Mouse (Mus musculus): ENCODE measurements around the gene Bmp8a. TPM values are rescaled to one million over a fixed set of nuclear protein-coding genes. Genes with fewer than 3 reads are reported as not detected.
"Not testable (repeated sequence)": the region's sequence is repeated elsewhere in the genome, so short reads cannot be mapped to it uniquely, and the experiment has no call there.

Gene Bmp8a
- polyA plus RNA-seq, 1 experiment from 2014 or later, result 0.51 TPM

DNA sequence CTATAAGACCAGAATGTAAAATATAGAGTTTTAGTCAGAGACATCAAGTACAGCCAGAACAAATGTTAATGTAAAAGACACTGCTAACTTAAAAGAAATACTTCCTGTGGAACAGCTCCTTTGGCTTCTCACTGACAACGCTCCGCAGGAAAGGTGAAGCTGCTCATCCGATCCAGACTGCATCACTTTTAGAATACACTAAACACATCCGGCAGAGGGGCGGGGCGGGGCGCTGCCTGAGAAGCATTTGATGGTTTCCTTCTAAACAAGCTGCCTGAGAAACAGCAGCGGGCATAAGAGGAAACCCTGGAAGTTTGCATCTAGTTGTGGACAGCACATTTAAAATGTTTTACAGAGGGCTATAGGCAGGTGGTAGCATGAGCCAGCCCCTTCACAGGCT lies 12.9 kb upstream of the Bmp8a start:
- WGBS, result 91% methylated on average over 8 of the region's 8 CpGs

GRCm38 (mm10) chr4:123353271-123353877 lies 10.3 kb upstream of the Bmp8a start:
- peaks cover 94% of the 10 kb centered on the region for H3K36me3 ChIP-seq
- H3K4me3 ChIP-seq (replicated peaks), result no peak overlapping the region
- WGBS, result 86% methylated on average over 10 of the region's 10 CpGs
- H3K27me3 ChIP-seq, result no peaks in the 10 kb centered on the region
- no peak for ATAC-seq (ENCODE audit: insufficient number of reproducible peaks, insufficient read depth, low FRiP score, low TSS enrichment, low read depth)
- H3K9ac ChIP-seq (replicated peaks), result no peak overlapping the region
- H3K9me3 ChIP-seq, result no peaks in the 10 kb centered on the region
- H3K4me1 ChIP-seq (replicated peaks), result no peaks in the 10 kb centered on the region
- no peak overlapping the region; the same call in 1 of the 2 replicates for H3K27ac ChIP-seq
- no peak overlapping the region for H3K4me2 ChIP-seq

More for the DNA sequence above, 12.9 kb upstream of the Bmp8a start:
- Histone ChIP-seq H3K4me2 (no peak overlapping the region), H3K27ac (no peak overlapping the region), H3K27me3 (no peaks in the 10 kb centered on the region), H3K9ac (replicated peaks) (no peak overlapping the region), H3K4me1 (replicated peaks) (no peaks in the 10 kb centered on the region), H3K36me3 (peaks cover 90% of the 10 kb centered on the region), H3K4me3 (replicated peaks) (no peak overlapping the region), H3K9me3 (no peaks in the 10 kb centered on the region)
- no peak for ATAC-seq (ENCODE audit: insufficient number of reproducible peaks, insufficient read depth, low FRiP score, low TSS enrichment, low read depth)

- H3K9me3 ChIP-seq, result no peaks in the 10 kb centered on the region
- no peak overlapping the region for H3K27ac ChIP-seq
- peak overlapping the region; percentile 53 for H3K4me3 ChIP-seq (replicated peaks)
- H3K4me2 ChIP-seq, result peak overlapping the region; percentile 88
- H3K27me3 ChIP-seq, result peaks cover 55% of the 10 kb centered on the region
- peaks cover 3% of the 10 kb centered on the region; the same call in 1 of the 2 replicates for H3K36me3 ChIP-seq
- 4% methylated on average over 6 of the region's 6 CpGs for WGBS
- H3K4me1 ChIP-seq (replicated peaks), result peaks cover 15% of the 10 kb centered on the region
- no peak for ATAC-seq (ENCODE audit: insufficient number of reproducible peaks, insufficient read depth, low FRiP score, low TSS enrichment, low read depth)
- H3K9ac ChIP-seq (replicated peaks), result peak overlapping the region; percentile 45; the same call in 1 of the 2 replicates
These were observed 378 bp upstream of the Bmp8a start for GRCm38 (mm10) chr4:123343471-123343789.

GRCm38 (mm10) chr4:123342091-123342641 lies 886 bp downstream of the Bmp8a start:
- 3% methylated on average over 43 of the region's 43 CpGs for WGBS
- Histone ChIP-seq H3K9me3 (no peaks in the 10 kb centered on the region), H3K4me2 (peak overlapping the region; percentile 88), H3K27ac (no peak overlapping the region), H3K4me1 (replicated peaks) (peaks cover 15% of the 10 kb centered on the region), H3K4me3 (replicated peaks) (peak overlapping the region; percentile 53), H3K36me3 (no peaks in the 10 kb centered on the region), H3K27me3 (peaks cover 61% of the 10 kb centered on the region), H3K9ac (replicated peaks) (peak overlapping the region; percentile 14; the same call in 1 of the 2 replicates)
- peak; percentile 16; the same call in 1 of the 2 replicates for ATAC-seq (ENCODE audit: insufficient number of reproducible peaks, insufficient read depth, low FRiP score, low TSS enrichment, low read depth)

GRCm38 (mm10) chr4:123340232-123340631 lies 2.8 kb downstream of the Bmp8a start:
- Histone ChIP-seq H3K27ac (no peak overlapping the region), H3K4me2 (no peak overlapping the region), H3K4me3 (replicated peaks) (no peak overlapping the region), H3K4me1 (replicated peaks) (peaks cover 22% of the 10 kb centered on the region), H3K36me3 (no peaks in the 10 kb centered on the region), H3K27me3 (peaks cover 72% of the 10 kb centered on the region), H3K9me3 (no peaks in the 10 kb centered on the region), H3K9ac (replicated peaks) (no peak overlapping the region)
- no peak for ATAC-seq (ENCODE audit: insufficient number of reproducible peaks, insufficient read depth, low FRiP score, low TSS enrichment, low read depth)
- WGBS, result 69% methylated on average over 5 of the region's 5 CpGs

- H3K9me3 ChIP-seq, result peaks cover 4% of the 10 kb centered on the region; the same call in 1 of the 2 replicates
- no peak overlapping the region for H3K27ac ChIP-seq
- H3K4me2 ChIP-seq, result no peak overlapping the region
- no peak overlapping the region for H3K4me3 ChIP-seq (replicated peaks)
- H3K27me3 ChIP-seq, result peaks cover 51% of the 10 kb centered on the region
- WGBS, result 71% methylated on average over 4 of the region's 4 CpGs
- ATAC-seq (ENCODE audit: insufficient number of reproducible peaks, insufficient read depth, low FRiP score, low TSS enrichment, low read depth), result no peak
- H3K36me3 ChIP-seq, result no peaks in the 10 kb centered on the region
- no peak overlapping the region for H3K9ac ChIP-seq (replicated peaks)
- H3K4me1 ChIP-seq (replicated peaks), result peaks cover 17% of the 10 kb centered on the region
These were observed 5.4 kb downstream of the Bmp8a start for GRCm38 (mm10) chr4:123337693-123338092.

DNA sequence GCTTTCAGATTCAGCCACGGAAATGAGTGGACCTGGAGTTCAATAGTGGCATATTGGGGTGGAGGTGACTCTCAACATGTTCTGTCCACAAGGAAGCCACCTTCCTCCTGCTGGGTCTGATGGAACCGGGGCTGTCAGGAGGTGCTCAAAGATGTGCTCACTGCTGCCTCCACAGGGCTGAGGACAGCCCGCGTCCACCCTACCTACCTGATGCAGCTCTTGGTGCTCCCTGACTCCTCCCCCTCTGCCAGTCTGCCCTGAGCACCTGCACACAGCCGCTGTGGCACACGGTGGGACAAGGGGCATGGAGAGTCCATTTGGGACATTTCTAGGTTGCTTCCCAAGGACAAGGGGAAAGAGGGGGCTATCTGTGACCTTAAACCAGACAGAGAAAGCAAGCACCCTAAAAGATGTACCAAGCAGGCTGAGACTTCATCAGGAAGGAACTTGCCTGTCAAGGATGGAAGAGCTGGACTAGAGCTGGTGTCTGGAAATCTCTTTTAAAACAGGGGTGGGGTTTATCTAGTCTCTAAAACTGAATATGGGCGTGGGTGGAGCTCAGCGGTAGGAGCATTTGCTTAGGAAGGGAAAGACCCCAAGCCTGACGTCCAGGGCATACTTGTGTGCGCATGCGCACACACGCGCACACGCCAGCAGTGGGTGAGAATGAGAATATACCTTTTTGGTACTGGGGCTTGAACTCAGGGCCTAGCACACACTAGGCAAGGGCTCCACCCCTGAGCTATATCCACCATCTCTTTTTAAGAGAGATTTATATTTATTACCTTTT lies 7.1 kb downstream of the Bmp8a start:
- ATAC-seq (ENCODE audit: insufficient number of reproducible peaks, insufficient read depth, low FRiP score, low TSS enrichment, low read depth), result no peak
- Histone ChIP-seq H3K27me3 (peaks cover 34% of the 10 kb centered on the region), H3K4me2 (no peak overlapping the region), H3K4me1 (replicated peaks) (peaks cover 10% of the 10 kb centered on the region), H3K4me3 (replicated peaks) (no peak overlapping the region), H3K36me3 (no peaks in the 10 kb centered on the region), H3K9ac (replicated peaks) (no peak overlapping the region; the same call in 1 of the 2 replicates), H3K27ac (no peak overlapping the region), H3K9me3 (peaks cover 10% of the 10 kb centered on the region; the same call in 1 of the 2 replicates)
- WGBS, result 70% methylated on average over 14 of the region's 14 CpGs

- not testable (repeated sequence) for H3K27ac ChIP-seq; H3K9ac ChIP-seq (replicated peaks); H3K4me3 ChIP-seq (replicated peaks); H3K4me1 ChIP-seq (replicated peaks); H3K36me3 ChIP-seq; ATAC-seq (ENCODE audit: insufficient number of reproducible peaks, insufficient read depth, low FRiP score, low TSS enrichment, low read depth); H3K4me2 ChIP-seq
- WGBS, result 51% methylated on average over 10 of the region's 10 CpGs
- Histone ChIP-seq H3K9me3 (peaks cover 10% of the 10 kb centered on the region; the same call in 1 of the 2 replicates), H3K27me3 (peaks cover 26% of the 10 kb centered on the region)
These were observed 7.8 kb downstream of the Bmp8a start for GRCm38 (mm10) chr4:123335244-123335643.

DNA sequence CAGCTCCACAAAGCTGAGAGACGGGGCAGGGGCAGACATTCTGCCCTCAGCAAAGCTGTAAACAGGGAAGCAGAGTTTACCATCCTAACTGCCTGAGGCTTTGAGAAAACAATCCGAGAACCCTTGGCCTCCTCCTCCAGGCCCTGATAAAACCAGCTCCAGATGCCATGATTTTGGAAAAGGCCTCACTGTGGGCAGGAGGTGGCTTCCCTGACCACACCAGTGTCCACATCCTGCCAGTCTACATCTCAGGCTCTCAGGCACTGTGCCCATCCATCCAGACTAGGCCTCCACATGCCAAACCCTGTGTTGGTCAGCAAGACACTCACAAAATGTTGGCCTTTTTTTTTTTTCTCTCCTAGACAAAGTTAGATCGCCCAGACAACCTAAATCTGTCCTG lies 8.9 kb downstream of the Bmp8a start:
- H3K9ac ChIP-seq (replicated peaks), result no peak overlapping the region
- H3K36me3 ChIP-seq, result no peaks in the 10 kb centered on the region
- H3K4me1 ChIP-seq (replicated peaks), result peaks cover 10% of the 10 kb centered on the region
- H3K9me3 ChIP-seq, result peaks cover 10% of the 10 kb centered on the region; the same call in 1 of the 2 replicates
- no peak overlapping the region for H3K4me3 ChIP-seq (replicated peaks)
- no peak for ATAC-seq (ENCODE audit: insufficient number of reproducible peaks, insufficient read depth, low FRiP score, low TSS enrichment, low read depth)
- no peak overlapping the region for H3K4me2 ChIP-seq
- H3K27me3 ChIP-seq, result peaks cover 21% of the 10 kb centered on the region
- 48% methylated on average over 3 of the region's 3 CpGs for WGBS
- H3K27ac ChIP-seq, result no peak overlapping the region

DNA sequence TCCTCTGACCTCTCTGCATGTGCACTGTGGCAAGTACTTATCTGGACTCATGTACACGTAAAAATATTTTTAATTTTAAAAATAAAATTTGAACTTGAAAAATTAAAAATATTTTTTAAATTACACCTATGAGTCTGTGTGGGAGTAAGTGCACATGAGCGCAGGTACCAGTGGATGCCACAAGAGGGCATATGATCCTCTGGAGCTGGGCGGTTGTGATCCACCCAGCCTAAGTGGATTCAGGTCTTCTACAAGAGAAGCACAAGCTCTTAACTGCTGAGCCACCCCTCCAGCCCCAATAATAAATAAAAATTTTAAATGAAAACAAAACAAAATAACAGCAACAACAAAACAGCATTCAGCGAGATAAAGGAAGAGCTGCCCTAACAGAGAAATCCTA lies 9.9 kb downstream of the Bmp8a start:
- H3K4me2 ChIP-seq, result no peak overlapping the region
- H3K4me3 ChIP-seq (replicated peaks), result no peak overlapping the region
- 97% methylated on average over 4 of the region's 4 CpGs for WGBS
- no peak overlapping the region for H3K9ac ChIP-seq (replicated peaks)
- H3K4me1 ChIP-seq (replicated peaks), result peaks cover 10% of the 10 kb centered on the region
- H3K27me3 ChIP-seq, result peaks cover 15% of the 10 kb centered on the region
- no peak overlapping the region for H3K27ac ChIP-seq
- ATAC-seq (ENCODE audit: insufficient number of reproducible peaks, insufficient read depth, low FRiP score, low TSS enrichment, low read depth), result no peak
- peaks cover 10% of the 10 kb centered on the region; the same call in 1 of the 2 replicates for H3K9me3 ChIP-seq
- no peaks in the 10 kb centered on the region for H3K36me3 ChIP-seq

DNA sequence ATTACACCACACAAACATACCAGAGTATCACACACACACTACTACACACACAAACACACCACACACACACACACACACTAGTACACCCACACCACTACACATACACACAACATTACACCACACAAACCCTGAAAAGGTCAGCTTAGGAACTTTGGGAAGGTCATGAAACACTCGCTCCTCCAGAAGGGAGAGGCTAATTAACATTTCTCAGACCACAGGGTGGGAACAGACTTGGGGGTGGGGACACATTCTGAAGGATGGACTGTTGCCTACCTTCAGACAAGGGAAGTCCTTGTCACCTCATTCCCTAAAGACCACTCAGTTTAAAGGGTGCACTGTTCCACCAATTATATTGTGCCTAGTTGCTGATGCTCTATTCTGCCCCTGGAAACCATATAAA lies 11.1 kb downstream of the Bmp8a start:
- H3K4me1 ChIP-seq (replicated peaks); H3K4me3 ChIP-seq (replicated peaks); H3K36me3 ChIP-seq; H3K9ac ChIP-seq (replicated peaks); ATAC-seq (ENCODE audit: insufficient number of reproducible peaks, insufficient read depth, low FRiP score, low TSS enrichment, low read depth); H3K4me2 ChIP-seq; H3K27ac ChIP-seq: not testable (repeated sequence)
- Histone ChIP-seq H3K27me3 (peaks cover 11% of the 10 kb centered on the region; the same call in 1 of the 2 replicates), H3K9me3 (peaks cover 10% of the 10 kb centered on the region; the same call in 1 of the 2 replicates)
- WGBS, result 65% methylated on average over 1 of the region's 1 CpGs
